Mouse (Mus musculus) olfactory bulb, adult 2 months (tissue): Measurements from ENCODE around the gene Tpmt. TPM values are rescaled to one million over a fixed set of nuclear protein-coding genes. Genes with fewer than 3 reads are reported as not detected.

Source experiments
- H3K27ac ChIP-seq: fragments of 200-500 bp; 2 replicates; pipeline ENCODE4 v1.5.1; 2012; ENCODE audit warnings: low read depth, low read length; ENCODE audit not compliant: insufficient read depth
- H3K4me1 ChIP-seq: fragments of 200-500 bp; 2 replicates; pipeline ENCODE4 v1.6.1; 2012; ENCODE audit warnings: low read length; ENCODE audit not compliant: control insufficient read depth, insufficient read depth
- H3K4me3 ChIP-seq: fragments of 200-500 bp; 2 replicates; pipeline ENCODE4 v1.5.1; 2012; ENCODE audit warnings: mild to moderate bottlenecking, low read depth, low read length, moderate library complexity; ENCODE audit not compliant: insufficient read depth
- CTCF ChIP-seq: fragments of 200-500 bp; IDR thresholded peaks from 2 replicates; pipeline ENCODE4 v1.5.1; 2012; ENCODE audit warnings: low read depth, mild to moderate bottlenecking, low read length, moderate library complexity; ENCODE audit not compliant: insufficient read depth
- POLR2A ChIP-seq: fragments of 200-500 bp; IDR thresholded peaks from 2 replicates; pipeline ENCODE4 v1.6.1; 2012; ENCODE audit warnings: mild to moderate bottlenecking, low read depth, low read length, moderate library complexity; ENCODE audit not compliant: insufficient read depth
- WGBS: fragments of 180-500 bp; shearing (Covaris S2); methylation state at CpG from one replicate; pipeline ENCODE4 v1.1.7; 2018; 5-methylcytosine and 5-hydroxymethylcytosine counted together
- polyA plus RNA-seq: library from polyadenylated mRNA; stranded (reverse); fragments of >200 nt; gene quantifications from 2 replicates; pipeline ENCODE4 v1.2.4, GENCODE M21; 2012; ENCODE audit warnings: low replicate concordance; ENCODE audit not compliant: missing spikeins, insufficient read depth, insufficient read length

Tpmt gene
- polyA plus RNA-seq, 1 experiment: not detected

DNA sequence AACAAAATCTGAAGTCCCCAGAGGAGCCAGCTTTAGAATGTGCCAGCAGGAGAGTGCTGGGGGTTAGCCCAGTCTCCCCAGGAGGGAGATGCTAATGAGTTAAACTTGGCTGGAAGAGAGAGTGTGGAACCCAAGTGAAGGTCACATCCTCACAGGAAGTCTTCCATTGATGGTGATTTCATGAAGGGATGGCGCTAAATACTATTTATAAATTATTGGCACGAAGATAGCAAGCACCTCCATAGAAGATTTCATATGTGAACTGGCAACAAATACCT, 51.3 kb downstream of the Tpmt start:
- 81% methylated on average over 2 of the region's 2 CpGs for WGBS
- no peak overlapping the region for H3K4me3 ChIP-seq
- TF ChIP-seq CTCF (no peak), POLR2A (no peak)
- no peaks in the 10 kb centered on the region for H3K4me1 ChIP-seq
- no peak overlapping the region for H3K27ac ChIP-seq

DNA sequence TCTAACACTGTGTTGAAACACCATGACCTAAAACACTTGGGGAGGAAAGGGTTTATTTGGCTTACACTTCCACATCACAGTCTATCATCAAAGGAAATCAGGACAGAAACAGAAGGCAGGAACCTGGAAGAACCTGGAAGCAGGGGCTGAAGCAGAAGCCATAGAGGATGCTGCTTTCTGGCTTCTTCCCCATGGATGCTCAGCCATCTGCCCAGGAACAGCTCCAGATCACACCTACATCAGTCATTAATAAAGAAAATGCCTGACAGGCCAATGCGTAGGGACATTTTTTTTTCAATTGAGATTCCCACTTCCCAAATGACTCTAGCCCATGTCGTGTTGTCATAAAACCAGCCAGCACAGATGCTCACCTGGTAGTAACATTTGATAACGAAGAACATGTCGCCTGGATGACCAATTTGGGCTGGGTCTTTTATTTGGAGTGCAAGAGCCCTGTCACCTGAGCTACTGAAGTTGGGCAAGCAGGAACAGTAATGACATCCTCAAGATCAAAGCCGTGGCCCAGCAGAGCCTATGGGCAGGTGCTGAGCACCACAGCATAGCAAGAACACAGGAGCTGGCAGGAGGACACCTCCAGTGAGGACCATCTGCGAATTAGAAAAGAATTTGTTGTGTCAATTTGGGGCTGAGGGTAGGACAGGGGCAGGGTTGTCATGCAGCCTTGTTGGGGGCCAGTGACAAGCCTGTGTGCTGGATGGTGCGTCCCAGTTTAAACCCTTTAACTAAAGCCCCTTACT, 51.8 kb downstream of the Tpmt start:
- Histone ChIP-seq H3K4me3 (no peak overlapping the region), H3K27ac (no peak overlapping the region), H3K4me1 (no peaks in the 10 kb centered on the region)
- WGBS: 84% methylated on average over 7 of the region's 7 CpGs
- TF ChIP-seq CTCF (no peak), POLR2A (no peak)

DNA sequence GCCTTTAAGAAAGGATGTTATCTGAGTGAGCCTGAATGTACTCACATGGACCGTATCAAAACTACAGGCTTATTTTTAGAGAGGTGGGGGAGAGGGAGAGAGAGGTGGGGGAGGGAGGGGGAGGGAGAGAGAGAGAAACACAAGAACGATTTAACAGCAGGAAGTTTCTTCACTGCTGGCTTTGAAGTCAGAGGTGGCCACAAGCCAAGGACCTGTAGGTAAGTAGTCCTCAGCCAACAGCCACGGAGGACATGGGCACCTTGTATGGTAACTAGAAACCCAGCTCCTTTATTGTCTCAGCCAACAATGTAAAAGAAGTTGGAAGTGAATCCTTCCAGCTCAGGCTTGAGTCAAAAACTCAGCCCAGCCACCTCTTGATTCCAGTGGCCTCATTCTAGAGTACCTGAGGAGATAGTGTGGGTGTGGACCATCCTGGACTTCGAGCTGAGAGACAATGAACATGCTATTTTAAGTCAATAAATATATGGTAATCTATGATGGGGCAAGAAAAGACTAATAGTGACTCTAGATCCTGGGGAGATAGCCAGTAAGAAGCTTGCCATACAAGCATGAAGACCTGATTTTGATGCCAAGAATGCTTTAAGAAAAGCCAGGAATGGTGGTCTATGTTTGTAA, 54.0 kb downstream of the Tpmt start:
- TF ChIP-seq POLR2A (no peak), CTCF (no peak)
- 40% methylated on average over 4 of the region's 4 CpGs for WGBS

DNA sequence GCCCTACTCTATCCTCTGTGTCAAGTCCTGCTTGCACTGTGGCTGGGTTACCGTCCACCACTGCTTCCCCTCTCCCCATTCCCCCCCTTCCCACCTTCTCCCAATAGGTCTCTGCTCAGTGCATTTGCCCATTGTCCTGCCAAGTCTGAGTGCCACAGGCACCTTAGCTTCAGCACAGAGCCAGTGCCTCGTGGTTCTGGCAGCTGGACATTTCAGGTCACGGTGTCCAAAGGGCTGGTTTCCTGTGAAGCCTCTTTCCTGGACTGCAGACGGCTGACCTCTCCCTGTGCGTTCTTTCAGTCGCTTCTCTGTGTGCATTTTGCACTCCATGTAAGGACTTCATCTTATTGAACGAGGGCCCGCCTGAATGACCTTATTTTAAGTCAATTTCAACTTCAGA, 56.6 kb downstream of the Tpmt start:
- no peaks in the 10 kb centered on the region for H3K4me1 ChIP-seq
- TF ChIP-seq CTCF (no peak), POLR2A (no peak)
- H3K4me3 ChIP-seq: no peak overlapping the region
- no peak overlapping the region for H3K27ac ChIP-seq
- WGBS: 82% methylated on average over 8 of the region's 8 CpGs

More for the DNA sequence above, 54.0 kb downstream of the Tpmt start:
- Histone ChIP-seq H3K27ac (no peak overlapping the region), H3K4me3 (no peak overlapping the region), H3K4me1 (no peaks in the 10 kb centered on the region)

DNA sequence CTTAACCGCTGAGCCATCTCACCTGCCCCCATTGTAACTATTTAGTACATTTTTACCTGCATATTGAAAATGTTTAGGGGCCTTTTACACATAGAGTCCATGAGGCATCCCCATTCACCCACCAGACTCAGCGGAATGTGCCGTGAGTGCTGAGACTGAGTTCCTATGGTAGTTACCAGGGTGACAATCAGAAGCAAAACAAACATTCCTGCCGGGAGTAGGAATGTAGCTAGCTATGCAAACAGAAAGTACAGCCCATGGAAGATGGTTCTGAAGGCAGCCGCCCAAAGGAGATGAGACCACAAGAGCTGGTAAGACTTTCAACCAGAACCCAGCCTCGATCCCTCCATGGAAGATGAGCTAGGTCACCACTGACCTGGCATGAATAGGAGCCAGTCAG, 58.3 kb downstream of the Tpmt start:
- no peak overlapping the region for H3K4me3 ChIP-seq
- TF ChIP-seq CTCF (no peak), POLR2A (no peak)
- 79% methylated on average over 6 of the region's 6 CpGs for WGBS
- no peak overlapping the region for H3K27ac ChIP-seq
- no peaks in the 10 kb centered on the region for H3K4me1 ChIP-seq

DNA sequence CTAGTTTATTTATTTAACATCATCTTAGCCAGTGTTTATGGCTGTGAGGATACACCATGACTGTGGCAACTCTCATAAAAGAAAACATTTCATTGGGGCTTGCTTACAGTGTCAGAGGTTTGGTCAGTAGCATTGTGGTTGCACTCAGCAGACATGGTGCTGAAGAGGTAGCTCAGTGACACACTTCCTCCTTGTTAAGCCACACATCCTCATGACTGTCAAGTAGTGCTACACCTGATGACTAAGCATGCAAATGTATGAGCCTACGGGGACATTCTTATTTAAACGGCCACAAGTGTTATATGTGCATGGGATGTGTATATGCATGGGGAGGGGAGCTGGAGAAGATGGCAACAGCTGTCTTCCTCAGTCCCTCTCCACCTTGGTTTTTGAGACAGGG, 60.7 kb downstream of the Tpmt start:
- no peaks in the 10 kb centered on the region for H3K4me1 ChIP-seq
- no peak overlapping the region for H3K4me3 ChIP-seq
- TF ChIP-seq POLR2A: no peak
- no peak for TF ChIP-seq CTCF
- 97% methylated on average over 2 of the region's 2 CpGs for WGBS
- H3K27ac ChIP-seq: no peak overlapping the region

DNA sequence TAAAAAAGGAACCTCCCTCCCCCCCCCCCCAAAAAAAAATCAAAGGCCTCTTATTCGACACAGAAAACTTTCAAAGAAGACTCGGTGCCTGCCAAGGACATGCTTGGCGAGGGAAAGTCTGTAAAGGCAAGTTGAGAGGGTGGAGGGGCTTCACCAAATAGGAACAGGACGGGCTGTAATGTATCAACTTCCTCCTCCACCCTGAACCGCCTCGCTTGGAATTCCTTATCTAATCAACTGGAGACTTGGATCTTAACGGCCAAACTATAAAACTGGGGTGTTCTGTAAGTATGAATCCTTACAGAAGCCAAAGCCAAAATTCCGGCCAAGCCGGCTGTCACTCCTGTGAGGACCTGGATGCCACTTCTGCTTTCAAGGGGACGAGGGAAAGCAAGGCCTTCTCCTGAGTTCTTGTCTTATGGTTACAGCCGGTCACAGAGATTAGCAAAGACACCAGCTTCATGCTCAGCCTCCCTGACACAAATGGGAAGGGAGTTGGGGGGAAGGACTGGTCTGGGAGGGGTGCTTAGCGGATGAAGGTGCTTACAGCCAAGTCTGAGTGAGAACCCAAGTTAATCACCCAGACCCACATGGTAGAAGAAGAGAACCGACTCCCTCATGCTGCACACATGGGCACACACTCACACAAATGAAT, 64.6 kb downstream of the Tpmt start:
- Histone ChIP-seq H3K27ac (no peak overlapping the region), H3K4me3 (no peak overlapping the region), H3K4me1 (no peaks in the 10 kb centered on the region)
- TF ChIP-seq POLR2A (no peak), CTCF (no peak)
- 74% methylated on average over 13 of the region's 13 CpGs for WGBS

DNA sequence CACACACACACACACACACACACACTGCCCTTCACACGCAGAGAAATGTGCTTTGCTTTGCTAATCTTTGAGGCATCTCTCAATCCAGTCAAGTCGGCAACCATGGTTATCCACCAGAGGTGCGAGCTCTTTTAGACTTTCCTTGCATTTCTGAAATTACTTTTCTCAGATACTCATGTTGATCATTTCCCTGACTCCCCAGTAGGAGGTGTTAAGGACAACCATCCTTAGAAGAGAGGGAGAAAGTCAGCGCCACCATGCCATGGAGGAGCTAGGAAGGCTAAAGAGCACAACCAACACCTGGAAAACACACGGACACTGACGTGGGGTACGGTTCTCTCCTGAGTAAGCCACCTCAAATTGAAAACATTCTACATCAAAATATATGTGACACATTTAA, 68.0 kb downstream of the Tpmt start:
- no peak overlapping the region for H3K4me3 ChIP-seq

DNA sequence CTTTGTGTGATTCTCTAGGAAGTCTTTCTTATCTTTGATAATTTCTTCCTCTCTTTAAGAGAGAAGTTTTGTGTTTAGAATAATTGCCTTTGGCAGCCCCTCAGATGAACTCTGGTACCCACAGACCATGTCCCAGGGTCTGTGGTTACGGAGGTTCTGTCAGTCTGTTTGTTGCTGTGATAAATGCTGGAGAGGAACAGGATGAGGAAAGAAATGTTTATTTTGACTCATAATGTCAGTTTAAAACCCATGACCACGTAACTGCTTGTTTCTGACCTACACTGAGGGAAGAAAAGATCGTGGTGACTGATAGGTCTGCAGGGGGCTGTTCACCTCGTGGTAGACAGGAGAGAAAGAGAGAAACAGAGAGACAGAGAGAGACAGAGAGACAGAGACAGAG, 68.6 kb downstream of the Tpmt start:
- H3K4me1 ChIP-seq: no peaks in the 10 kb centered on the region
- H3K27ac ChIP-seq: no peak overlapping the region
- no peak overlapping the region for H3K4me3 ChIP-seq
- WGBS: 54% methylated on average over 4 of the region's 4 CpGs
- TF ChIP-seq CTCF: no peak
- TF ChIP-seq POLR2A: no peak

More for the DNA sequence above, 68.0 kb downstream of the Tpmt start:
- no peak for TF ChIP-seq POLR2A
- no peak for TF ChIP-seq CTCF
- WGBS: 96% methylated on average over 7 of the region's 7 CpGs
- Histone ChIP-seq H3K4me1 (no peaks in the 10 kb centered on the region), H3K27ac (no peak overlapping the region)
